Mouse (Mus musculus): ENCODE measurements around the gene Jsrp1. TPM values are rescaled to one million over a fixed set of nuclear protein-coding genes. Genes with fewer than 3 reads are reported as not detected.

The Jsrp1 gene
- polyA plus RNA-seq, 1 experiment from 2014 or later, result 4.4 TPM

DNA sequence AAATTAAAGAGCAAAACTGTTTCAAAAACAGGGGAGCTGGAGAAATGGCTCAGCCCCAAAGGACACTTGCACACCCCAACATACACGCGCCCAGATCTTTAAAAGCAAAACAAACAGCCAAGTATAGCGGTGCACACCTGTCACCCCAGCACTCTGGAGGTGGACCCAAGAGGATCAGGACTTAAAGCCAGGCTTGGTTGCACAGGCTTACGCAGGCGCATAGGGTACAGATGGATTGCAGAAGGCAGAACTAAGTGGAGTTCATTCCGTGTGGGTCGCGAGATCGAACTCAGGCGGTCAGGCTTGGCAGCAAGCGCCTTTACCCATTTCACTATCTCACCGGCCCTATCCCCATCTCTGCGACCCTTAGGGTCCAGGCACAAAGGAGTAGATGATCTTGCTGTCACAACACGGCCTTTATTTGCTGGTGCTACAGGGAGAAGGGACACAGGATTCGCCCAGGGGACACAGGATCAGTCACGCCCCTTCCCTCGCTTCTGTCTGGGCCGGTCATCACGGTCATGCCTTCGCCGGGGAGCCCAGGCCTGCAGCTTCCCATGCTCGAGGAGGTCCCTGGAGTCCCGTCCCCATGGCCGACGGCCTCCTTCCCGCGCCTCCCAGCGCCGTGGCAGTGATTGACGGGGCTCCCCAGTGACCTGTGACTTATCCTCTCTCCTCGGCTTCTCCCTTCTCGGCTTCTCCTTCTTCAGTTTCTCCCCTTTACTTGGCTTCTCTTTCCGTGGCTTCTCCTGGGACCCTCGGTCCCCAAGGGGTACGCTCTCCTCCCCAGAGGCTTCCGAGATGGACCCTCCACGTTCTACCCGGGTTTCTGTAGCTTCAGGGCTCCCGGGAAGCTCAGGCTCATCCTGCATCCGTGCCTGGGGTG lies 5.0 kb downstream of the Jsrp1 start:
- peak overlapping the region; percentile 96 for H3K4me2 ChIP-seq (replicated peaks; ENCODE audit: low read depth, low read length)
- peak overlapping the region; percentile 76; the same call in 1 of the 2 replicates for H3K27ac ChIP-seq (ENCODE audit: low read depth, low read length)
- peak; percentile 16; the same call in 1 of the 2 replicates for ATAC-seq (ENCODE audit: low FRiP score, low TSS enrichment)
- H3K4me1 ChIP-seq (ENCODE audit: control insufficient read depth, insufficient read depth, low read length), result peaks cover 42% of the 10 kb centered on the region
- H3K9me3 ChIP-seq (ENCODE audit: control insufficient read depth, low read length), result no peaks in the 10 kb centered on the region
- peaks cover 14% of the 10 kb centered on the region for H3K27me3 ChIP-seq (ENCODE audit: control insufficient read depth, insufficient read depth, low read length)
- WGBS, result 15% methylated on average over 40 of the region's 40 CpGs
- H3K9ac ChIP-seq (ENCODE audit: low read depth, low read length), result peak overlapping the region; percentile 73
- H3K36me3 ChIP-seq (ENCODE audit: control insufficient read depth, insufficient read depth, low read length), result peaks cover 16% of the 10 kb centered on the region
- peak overlapping the region; percentile 49 for H3K4me3 ChIP-seq (ENCODE audit: low read length)

DNA sequence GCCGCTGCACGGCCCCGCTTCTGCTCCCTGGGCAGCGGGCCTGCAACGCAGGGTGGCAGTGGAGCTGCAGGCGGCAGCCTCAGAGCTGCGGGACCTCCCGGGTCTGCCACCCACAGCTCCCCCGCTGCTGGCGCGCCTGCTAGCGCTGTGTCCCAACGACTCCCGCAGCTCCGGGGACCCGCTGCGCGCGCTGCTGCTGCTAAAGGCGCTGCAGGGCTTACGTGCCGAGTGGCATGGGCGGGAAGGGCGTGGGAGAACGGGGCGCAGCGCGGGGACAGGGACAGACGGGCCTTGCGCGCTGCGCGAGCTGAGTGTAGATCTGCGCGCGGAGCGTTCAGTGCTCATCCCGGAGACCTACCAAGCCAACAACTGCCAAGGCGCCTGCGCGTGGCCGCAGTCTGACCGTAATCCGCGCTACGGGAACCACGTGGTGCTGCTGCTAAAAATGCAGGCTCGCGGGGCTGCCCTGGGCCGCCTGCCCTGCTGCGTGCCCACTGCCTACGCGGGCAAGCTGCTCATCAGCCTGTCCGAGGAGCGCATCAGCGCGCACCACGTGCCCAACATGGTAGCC lies 6.2 kb downstream of the Jsrp1 start:
- peaks cover 40% of the 10 kb centered on the region for H3K4me1 ChIP-seq (ENCODE audit: control insufficient read depth, insufficient read depth, low read length)
- peak overlapping the region; percentile 73 for H3K9ac ChIP-seq (ENCODE audit: low read depth, low read length)
- ATAC-seq (ENCODE audit: low FRiP score, low TSS enrichment), result peak; percentile 48
- H3K4me3 ChIP-seq (ENCODE audit: low read length), result peak overlapping the region; percentile 49
- peak overlapping the region; percentile 96 for H3K4me2 ChIP-seq (replicated peaks; ENCODE audit: low read depth, low read length)
- no peaks in the 10 kb centered on the region for H3K9me3 ChIP-seq (ENCODE audit: control insufficient read depth, low read length)
- 1% methylated on average over 57 of the region's 58 CpGs for WGBS
- peaks cover 28% of the 10 kb centered on the region for H3K36me3 ChIP-seq (ENCODE audit: control insufficient read depth, insufficient read depth, low read length)
- H3K27me3 ChIP-seq (ENCODE audit: control insufficient read depth, insufficient read depth, low read length), result peaks cover 14% of the 10 kb centered on the region
- H3K27ac ChIP-seq (ENCODE audit: low read depth, low read length), result peak overlapping the region; percentile 76

GRCm38 (mm10) chr10:80806341-80807056 lies 6.8 kb downstream of the Jsrp1 start:
- Histone ChIP-seq H3K4me2 (replicated peaks; ENCODE audit: low read depth, low read length) (peak overlapping the region; percentile 96), H3K9me3 (ENCODE audit: control insufficient read depth, low read length) (no peaks in the 10 kb centered on the region), H3K9ac (ENCODE audit: low read depth, low read length) (peak overlapping the region; percentile 73; the same call in 1 of the 2 replicates), H3K4me3 (ENCODE audit: low read length) (peak overlapping the region; percentile 49), H3K27ac (ENCODE audit: low read depth, low read length) (peak overlapping the region; percentile 76), H3K27me3 (ENCODE audit: control insufficient read depth, insufficient read depth, low read length) (peaks cover 14% of the 10 kb centered on the region), H3K36me3 (ENCODE audit: control insufficient read depth, insufficient read depth, low read length) (peaks cover 34% of the 10 kb centered on the region), H3K4me1 (ENCODE audit: control insufficient read depth, insufficient read depth, low read length) (peaks cover 38% of the 10 kb centered on the region)
- WGBS, result 42% methylated on average over 33 of the region's 34 CpGs
- ATAC-seq (ENCODE audit: low FRiP score, low TSS enrichment), result 0 out of 2 replicates have a peak, but pooled peaks have one; percentile 0

GRCm38 (mm10) chr10:80805925-80806324 lies 7.4 kb downstream of the Jsrp1 start:
- Histone ChIP-seq H3K4me3 (ENCODE audit: low read length) (no peak overlapping the region), H3K27me3 (ENCODE audit: control insufficient read depth, insufficient read depth, low read length) (peaks cover 14% of the 10 kb centered on the region)

GRCm38 (mm10) chr10:80805322-80805721 lies 8.0 kb downstream of the Jsrp1 start:
- Histone ChIP-seq H3K4me1 (ENCODE audit: control insufficient read depth, insufficient read depth, low read length) (peaks cover 37% of the 10 kb centered on the region), H3K9me3 (ENCODE audit: control insufficient read depth, low read length) (no peaks in the 10 kb centered on the region), H3K27ac (ENCODE audit: low read depth, low read length) (no peak overlapping the region), H3K36me3 (ENCODE audit: control insufficient read depth, insufficient read depth, low read length) (peaks cover 40% of the 10 kb centered on the region), H3K4me2 (replicated peaks; ENCODE audit: low read depth, low read length) (no peak overlapping the region), H3K27me3 (ENCODE audit: control insufficient read depth, insufficient read depth, low read length) (peaks cover 14% of the 10 kb centered on the region), H3K4me3 (ENCODE audit: low read length) (no peak overlapping the region), H3K9ac (ENCODE audit: low read depth, low read length) (no peak overlapping the region)
- no peak for ATAC-seq (ENCODE audit: low FRiP score, low TSS enrichment)
- WGBS, result 77% methylated on average over 5 of the region's 5 CpGs

More at GRCm38 (mm10) chr10:80805925-80806324, 7.4 kb downstream of the Jsrp1 start:
- no peak overlapping the region for H3K27ac ChIP-seq (ENCODE audit: low read depth, low read length)
- H3K4me1 ChIP-seq (ENCODE audit: control insufficient read depth, insufficient read depth, low read length), result peaks cover 38% of the 10 kb centered on the region
- H3K36me3 ChIP-seq (ENCODE audit: control insufficient read depth, insufficient read depth, low read length), result peaks cover 40% of the 10 kb centered on the region
- H3K4me2 ChIP-seq (replicated peaks; ENCODE audit: low read depth, low read length), result no peak overlapping the region
- peak; percentile 28 for ATAC-seq (ENCODE audit: low FRiP score, low TSS enrichment)
- WGBS, result 30% methylated on average over 3 of the region's 3 CpGs
- no peak overlapping the region for H3K9ac ChIP-seq (ENCODE audit: low read depth, low read length)
- H3K9me3 ChIP-seq (ENCODE audit: control insufficient read depth, low read length), result no peaks in the 10 kb centered on the region

DNA sequence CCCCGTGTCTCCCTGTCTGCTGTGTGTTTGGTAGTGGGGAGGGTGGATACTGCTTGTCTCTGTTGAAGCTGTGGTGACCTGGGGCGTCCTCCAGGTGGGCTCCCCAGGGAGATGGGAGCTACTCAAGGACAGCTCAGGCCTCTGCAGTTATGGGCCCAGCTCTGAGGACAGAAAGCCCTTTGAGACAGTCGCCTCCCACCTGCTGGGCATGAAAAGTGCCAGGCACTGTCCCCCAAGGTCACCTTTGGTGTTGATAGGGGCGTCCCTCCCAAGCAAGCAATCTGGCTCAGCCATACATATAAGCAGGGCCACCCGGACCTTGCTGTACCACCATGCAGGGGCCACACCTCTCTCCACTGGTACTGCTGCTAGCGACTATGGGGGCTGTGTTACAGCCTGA lies 8.4 kb downstream of the Jsrp1 start, which contains the start of gene Amh:
Gene Amh, plus strand, starts transcription at position 328 of the 400 bp plus-strand sequence.
- peaks cover 35% of the 10 kb centered on the region for H3K4me1 ChIP-seq (ENCODE audit: control insufficient read depth, insufficient read depth, low read length)
- H3K27ac ChIP-seq (ENCODE audit: low read depth, low read length), result no peak within 1 kb of the TSS
- H3K4me3 ChIP-seq (ENCODE audit: low read length), result no peak within 1 kb of the TSS
- 72% methylated on average over 6 of the region's 6 CpGs for WGBS
- H3K27me3 ChIP-seq (ENCODE audit: control insufficient read depth, insufficient read depth, low read length), result peaks cover 12% of the 10 kb centered on the region
- no peak within 1 kb of the TSS for H3K4me2 ChIP-seq (replicated peaks; ENCODE audit: low read depth, low read length)
- no peak for ATAC-seq (ENCODE audit: low FRiP score, low TSS enrichment)
- H3K36me3 ChIP-seq (ENCODE audit: control insufficient read depth, insufficient read depth, low read length), result peaks cover 40% of the 10 kb centered on the region
- no peak within 1 kb of the TSS for H3K9ac ChIP-seq (ENCODE audit: low read depth, low read length)
- no peaks in the 10 kb centered on the region for H3K9me3 ChIP-seq (ENCODE audit: control insufficient read depth, low read length)

- peaks cover 35% of the 10 kb centered on the region for H3K4me1 ChIP-seq (ENCODE audit: control insufficient read depth, insufficient read depth, low read length)
- H3K27ac ChIP-seq (ENCODE audit: low read depth, low read length), result no peak overlapping the region
- H3K27me3 ChIP-seq (ENCODE audit: control insufficient read depth, insufficient read depth, low read length), result peaks cover 9% of the 10 kb centered on the region
- H3K4me2 ChIP-seq (replicated peaks; ENCODE audit: low read depth, low read length), result no peak overlapping the region
- H3K9ac ChIP-seq (ENCODE audit: low read depth, low read length), result no peak overlapping the region
- WGBS, result 97% methylated on average over 2 of the region's 2 CpGs
- no peak for ATAC-seq (ENCODE audit: low FRiP score, low TSS enrichment)
- H3K4me3 ChIP-seq (ENCODE audit: low read length), result no peak overlapping the region
- no peaks in the 10 kb centered on the region for H3K9me3 ChIP-seq (ENCODE audit: control insufficient read depth, low read length)
- peaks cover 40% of the 10 kb centered on the region for H3K36me3 ChIP-seq (ENCODE audit: control insufficient read depth, insufficient read depth, low read length)
These were observed 9.0 kb downstream of the Jsrp1 start for GRCm38 (mm10) chr10:80804340-80804739.

DNA sequence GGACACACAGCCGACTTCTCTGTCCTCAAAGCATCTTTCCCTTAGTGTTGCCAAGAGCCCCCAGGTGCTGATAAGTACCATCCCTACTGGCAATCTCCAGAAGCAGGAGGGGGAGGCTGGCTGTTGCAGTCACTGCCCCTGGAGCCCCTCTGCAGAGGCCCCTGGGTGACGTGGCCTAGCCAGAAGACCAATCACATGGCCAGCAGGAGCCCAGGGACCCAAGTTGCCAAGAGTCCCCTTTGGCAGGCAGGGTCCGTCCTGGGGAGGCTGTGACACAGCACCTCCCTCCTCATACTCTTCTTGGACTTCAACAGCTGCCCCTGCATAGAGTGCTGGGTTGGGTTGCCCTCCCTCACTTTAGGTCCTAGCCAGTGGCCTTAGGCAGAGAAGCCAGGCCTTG lies 10.3 kb downstream of the Jsrp1 start:
- Histone ChIP-seq H3K9me3 (ENCODE audit: control insufficient read depth, low read length) (no peaks in the 10 kb centered on the region), H3K4me2 (replicated peaks; ENCODE audit: low read depth, low read length) (no peak overlapping the region), H3K4me1 (ENCODE audit: control insufficient read depth, insufficient read depth, low read length) (peaks cover 22% of the 10 kb centered on the region), H3K36me3 (ENCODE audit: control insufficient read depth, insufficient read depth, low read length) (peaks cover 40% of the 10 kb centered on the region), H3K27me3 (ENCODE audit: control insufficient read depth, insufficient read depth, low read length) (peaks cover 7% of the 10 kb centered on the region), H3K9ac (ENCODE audit: low read depth, low read length) (no peak overlapping the region), H3K27ac (ENCODE audit: low read depth, low read length) (no peak overlapping the region), H3K4me3 (ENCODE audit: low read length) (no peak overlapping the region)
- 86% methylated on average over 3 of the region's 3 CpGs for WGBS
- ATAC-seq (ENCODE audit: low FRiP score, low TSS enrichment), result no peak

Measured in kidney, embryonic 14.5 days (tissue).